In genomic region chr6:134702184-134702583, GRCm38 (mm10) we compare ENCODE assay signal across 24 mouse cellular contexts.
DNase-seq lines count a peak whose midpoint lies in the region; ATAC-seq and TF ChIP-seq lines count a peak whose summit lies in the region.
"Had no signal": no experiment of that assay in that cellular context is flagged by ENCODE, and none has a peak within 500 bp of the region (broad histone marks: within the 10 kb centered on the region; RNA-seq: fewer than 3 reads in every experiment).

No protein-coding gene starts in this region.

- no peak overlapping the region for H3K4me3 ChIP-seq in gastrocnemius, adult 2 months
- H3K4me3 ChIP-seq in liver, embryonic 16.5 days (ENCODE audit: low read depth, low read length): no peak overlapping the region
- no peak overlapping the region for H3K4me3 ChIP-seq in liver, embryonic 12.5 days
- H3K4me3 ChIP-seq in lung, postnatal 0 days (ENCODE audit: low read depth, low read length): no peak overlapping the region
- H3K4me3 ChIP-seq: embryonic facial prominence, embryonic 10.5 days; embryonic facial prominence, embryonic 12.5 days; forebrain, embryonic 13.5 days; forebrain, embryonic 15.5 days had no signal

- H3K9me3 ChIP-seq in liver, embryonic 16.5 days (replicated peaks; ENCODE audit: control insufficient read depth, low read length): no peaks in the 10 kb centered on the region
- no peaks in the 10 kb centered on the region for H3K9me3 ChIP-seq in liver, embryonic 12.5 days (replicated peaks)
- H3K9me3 ChIP-seq in lung, postnatal 0 days (ENCODE audit: low read length): no peaks in the 10 kb centered on the region
- H3K9me3 ChIP-seq: embryonic facial prominence, embryonic 10.5 days; embryonic facial prominence, embryonic 12.5 days; forebrain, embryonic 13.5 days; forebrain, embryonic 15.5 days; G1E had no signal

- H3K36me3 ChIP-seq in liver, embryonic 16.5 days (ENCODE audit: control insufficient read depth, insufficient read depth): no peaks in the 10 kb centered on the region
- H3K36me3 ChIP-seq in liver, embryonic 12.5 days: no peaks in the 10 kb centered on the region
- H3K36me3 ChIP-seq in lung, postnatal 0 days (ENCODE audit: insufficient read depth, low read length): no peaks in the 10 kb centered on the region
- H3K36me3 ChIP-seq: embryonic facial prominence, embryonic 10.5 days; embryonic facial prominence, embryonic 12.5 days; forebrain, embryonic 15.5 days had no signal

- TF ChIP-seq CTCF in gastrocnemius, adult 2 months (IDR thresholded peaks at IDR 0.05): no peak
- no peak for TF ChIP-seq CTCF in lung, postnatal 0 days (IDR thresholded peaks at IDR 0.05)

- TF ChIP-seq EP300 in lung, postnatal 0 days (IDR thresholded peaks at IDR 0.05): no peak

- ATAC-seq in liver, embryonic 16.5 days (ENCODE audit: low read depth): no peak
- no peak for ATAC-seq in liver, embryonic 12.5 days
- ATAC-seq in lung, postnatal 0 days: no peak
- ATAC-seq: activated CD4-positive, CD25-positive, alpha-beta regulatory T cell, adult 4 months; CD4-positive, CD25-positive, alpha-beta regulatory T cell, adult 4 months; forebrain, embryonic 13.5 days; forebrain, embryonic 15.5 days; Patski had no signal

- no peak for DNase-seq in gastrocnemius, adult 2 months
- DNase-seq in gastrocnemius, postnatal 25 days: no peak
- DNase-seq in lung, postnatal 0 days (ENCODE audit: low spot score): no peak
- DNase-seq in lung, postnatal 10 days: no peak
- DNase-seq: adrenal gland, adult 8-10 months; adrenal gland, postnatal 14 days; adrenal gland, postnatal 36 days; B cell, adult 2 months; cerebellum, adult 11-12 months; cerebellum, adult 2 months; cerebellum, adult 9-10 months; cerebellum, postnatal 10 days; cerebellum, postnatal 25 days had no signal

- H3K27ac ChIP-seq in gastrocnemius, adult 2 months: peak overlapping the region; percentile 86; the same call in 1 of the 2 replicates
- H3K27ac ChIP-seq in liver, embryonic 16.5 days (ENCODE audit: low read length): peak overlapping the region; percentile 14; the same call in 1 of the 2 replicates
- no peak overlapping the region for H3K27ac ChIP-seq in liver, embryonic 12.5 days
- peak overlapping the region; percentile 32; the same call in 1 of the 2 replicates for H3K27ac ChIP-seq in lung, postnatal 0 days (ENCODE audit: low read length)
- H3K27ac ChIP-seq: embryonic facial prominence, embryonic 10.5 days; embryonic facial prominence, embryonic 12.5 days; forebrain, embryonic 13.5 days; forebrain, embryonic 15.5 days had no signal

- intact Hi-C loops in gastrocnemius, adult 2 months (cut with DNase I): no loop called here

- H3K4me2 ChIP-seq in liver, embryonic 16.5 days (ENCODE audit: low read depth, low read length): no peak overlapping the region
- H3K4me2 ChIP-seq in liver, embryonic 12.5 days: no peak overlapping the region
- H3K4me2 ChIP-seq in lung, postnatal 0 days (replicated peaks; ENCODE audit: low read depth, low read length): no peak overlapping the region
- H3K4me2 ChIP-seq: embryonic facial prominence, embryonic 12.5 days; forebrain, embryonic 13.5 days; forebrain, embryonic 15.5 days had no signal

- no peaks in the 10 kb centered on the region for H3K27me3 ChIP-seq in liver, embryonic 16.5 days (ENCODE audit: control insufficient read depth, insufficient read depth, low read depth, low read length)
- no peaks in the 10 kb centered on the region for H3K27me3 ChIP-seq in liver, embryonic 12.5 days (replicated peaks)
- H3K27me3 ChIP-seq in lung, postnatal 0 days (replicated peaks; ENCODE audit: insufficient read depth, low read length): no peaks in the 10 kb centered on the region
- H3K27me3 ChIP-seq: CH12.LX; embryonic facial prominence, embryonic 12.5 days; forebrain, embryonic 13.5 days; forebrain, embryonic 15.5 days; Patski had no signal

- H3K4me1 ChIP-seq in liver, embryonic 16.5 days (ENCODE audit: control insufficient read depth, low read depth, low read length): peaks cover 14% of the 10 kb centered on the region
- peaks cover 16% of the 10 kb centered on the region for H3K4me1 ChIP-seq in liver, embryonic 12.5 days
- H3K4me1 ChIP-seq in lung, postnatal 0 days (ENCODE audit: insufficient read depth, low read depth, low read length): peaks cover 5% of the 10 kb centered on the region; the same call in 1 of the 2 replicates
- H3K4me1 ChIP-seq: embryonic facial prominence, embryonic 12.5 days; forebrain, embryonic 15.5 days had no signal

- H3K9ac ChIP-seq in liver, embryonic 16.5 days (ENCODE audit: low read depth, low read length): no peak overlapping the region
- no peak overlapping the region for H3K9ac ChIP-seq in liver, embryonic 12.5 days
- H3K9ac ChIP-seq in lung, postnatal 0 days (replicated peaks; ENCODE audit: low read depth): no peak overlapping the region
- H3K9ac ChIP-seq: embryonic facial prominence, embryonic 12.5 days; forebrain, embryonic 13.5 days; forebrain, embryonic 15.5 days had no signal

- 82% methylated on average over 7 of the region's 7 CpGs for WGBS in liver, embryonic 16.5 days (ENCODE audit: insufficient replicate concordance)
- WGBS in liver, embryonic 12.5 days (ENCODE audit: insufficient replicate concordance): 81% methylated on average over 7 of the region's 7 CpGs
- WGBS in lung, postnatal 0 days: 95% methylated on average over 7 of the region's 7 CpGs
